Mouse (Mus musculus) neural tube, embryonic 12.5 days (tissue): ENCODE measurements around the gene Proser3. TPM values are rescaled to one million over a fixed set of nuclear protein-coding genes. Genes with fewer than 3 reads are reported as not detected.

ENCODE experiments used
- ATAC-seq: fragments of 200-750 bp; cut with Nextera tagmentation; 2 replicates; pipeline ENCODE4 v1.8.0; 2017; ENCODE audit warnings: low read depth, mild to moderate bottlenecking, moderate TSS enrichment, moderate library complexity; ENCODE audit not compliant: low FRiP score
- H3K27ac ChIP-seq: fragments of 300-500 bp; sonication (generic); 2 replicates; pipeline ENCODE4 v1.5.1; 2016
- H3K27me3 ChIP-seq: fragments of 300-500 bp; sonication (generic); replicated peaks from 2 replicates; pipeline ENCODE4 v1.6.1; 2016; ENCODE audit warnings: mild to moderate bottlenecking
- H3K36me3 ChIP-seq: fragments of 300-500 bp; sonication (generic); 2 replicates; pipeline ENCODE4 v1.6.1; 2016; ENCODE audit warnings: mild to moderate bottlenecking
- H3K4me1 ChIP-seq: fragments of 300-500 bp; sonication (generic); 2 replicates; pipeline ENCODE4 v1.6.1; 2016
- H3K4me2 ChIP-seq: fragments of 300-500 bp; sonication (generic); replicated peaks from 2 replicates; pipeline ENCODE4 v1.6.1; 2016; ENCODE audit warnings: mild to moderate bottlenecking
- H3K4me3 ChIP-seq: fragments of 300-500 bp; sonication (generic); 2 replicates; pipeline ENCODE4 v1.5.1; 2016
- H3K9ac ChIP-seq: fragments of 300-500 bp; sonication (generic); 2 replicates; pipeline ENCODE4 v1.6.1; 2016; ENCODE audit warnings: mild to moderate bottlenecking
- H3K9me3 ChIP-seq: fragments of 300-500 bp; sonication (generic); 2 replicates; pipeline ENCODE4 v1.6.1; 2016; ENCODE audit warnings: mild to moderate bottlenecking
- WGBS: fragments of 180-500 bp; shearing (Covaris S2); methylation state at CpG from one replicate; pipeline ENCODE4 v1.1.7; 2016; 5-methylcytosine and 5-hydroxymethylcytosine counted together
- polyA plus RNA-seq: library from polyadenylated mRNA; unstranded; fragments of >200 nt; fragmentation: Nextera tagmentation; extraction: Ambion mirVana; gene quantifications from 2 replicates; pipeline ENCODE4 v1.2.1, GENCODE M21; 2016

The Proser3 gene
- 9.7 and 11.0 TPM in 2 replicates for polyA plus RNA-seq

DNA sequence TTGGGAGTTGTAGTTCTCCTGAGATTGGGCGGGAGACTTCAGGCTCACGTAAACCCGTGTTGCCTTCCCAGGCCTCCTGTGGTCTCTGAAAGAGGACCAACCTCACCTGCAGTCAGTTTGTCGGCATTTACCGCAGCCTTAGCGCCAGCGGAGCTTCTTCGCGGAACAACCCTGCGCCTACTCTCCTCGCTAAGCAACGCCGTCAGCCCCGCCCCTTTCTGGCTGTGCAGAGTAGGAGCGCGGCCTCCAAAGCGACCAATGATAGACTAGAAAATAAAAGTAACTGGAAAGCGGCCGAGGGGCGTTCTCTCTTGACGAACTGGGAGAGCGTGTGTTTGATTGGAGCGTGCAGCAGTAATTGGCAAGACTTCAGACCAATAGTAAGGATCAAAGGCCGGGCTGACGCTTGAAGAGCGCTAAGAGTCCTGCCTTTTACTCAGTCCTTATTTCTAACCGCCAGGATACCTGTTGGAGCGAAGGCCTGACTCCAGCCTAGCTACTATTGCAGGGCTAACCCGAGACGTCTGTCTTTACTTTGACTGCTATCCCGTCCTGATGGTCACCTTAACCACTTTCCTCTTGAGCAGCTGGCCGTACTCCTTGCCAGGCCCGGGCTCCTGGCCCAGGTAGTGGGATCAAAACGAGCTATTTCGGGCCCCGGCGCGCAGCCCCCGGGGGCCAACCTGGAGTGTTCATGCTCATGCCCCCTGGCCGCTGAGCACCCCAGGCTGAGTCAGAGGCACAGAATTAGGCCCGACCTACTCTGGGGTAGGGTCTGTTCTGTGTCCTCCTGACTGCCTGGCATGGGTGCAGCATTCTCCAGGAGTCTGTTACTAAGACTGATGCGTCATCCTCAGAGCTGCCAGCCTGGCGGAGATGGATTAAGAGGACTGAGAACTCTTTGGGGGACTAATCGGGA lies at the start of gene Proser3, which contains the start of gene Hspb6:
Gene Proser3, minus strand, starts transcription at position 198 of the 919 bp plus-strand sequence.
Gene Hspb6, plus strand, starts transcription at position 77 of the 919 bp plus-strand sequence.
- Histone ChIP-seq H3K9ac (peak within 1 kb of the TSS; percentile 57), H3K27ac (peak within 1 kb of the TSS; percentile 62; the same call in 1 of the 2 replicates), H3K4me1 (peaks cover 15% of the 10 kb centered on the region), H3K27me3 (no peaks in the 10 kb centered on the region), H3K4me2 (peak within 1 kb of the TSS; percentile 88), H3K36me3 (peaks cover 29% of the 10 kb centered on the region), H3K9me3 (no peaks in the 10 kb centered on the region), H3K4me3 (peak within 1 kb of the TSS; percentile 62)
- ATAC-seq = peak; percentile 97
- WGBS = 2% methylated on average over 44 of the region's 44 CpGs

DNA sequence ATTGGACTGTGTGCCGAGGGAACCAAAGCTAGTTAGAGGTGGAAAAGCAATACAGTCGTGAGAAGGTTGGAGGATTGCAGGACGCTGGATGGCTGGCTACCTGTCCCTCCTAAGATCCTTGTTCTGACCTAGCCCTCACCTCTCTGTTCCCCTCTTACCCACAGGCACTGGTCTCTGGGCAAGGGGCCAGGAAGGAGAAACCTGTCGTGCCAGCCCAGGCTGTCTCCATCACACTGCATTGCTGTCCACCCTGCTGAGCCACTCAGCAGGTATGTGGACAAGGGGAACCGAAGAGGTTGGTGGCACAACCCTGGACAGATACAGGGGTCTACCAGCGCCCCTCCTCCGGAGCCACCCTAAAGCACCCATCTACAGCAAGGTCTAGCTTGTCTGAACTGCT lies 48.6 kb upstream of the Proser3 start:
- Histone ChIP-seq H3K9ac (no peak overlapping the region), H3K4me3 (no peak overlapping the region), H3K27me3 (no peaks in the 10 kb centered on the region), H3K9me3 (no peaks in the 10 kb centered on the region), H3K4me1 (peaks cover 6% of the 10 kb centered on the region; the same call in 1 of the 2 replicates), H3K36me3 (no peaks in the 10 kb centered on the region), H3K4me2 (peak overlapping the region; percentile 45; the same call in 1 of the 2 replicates), H3K27ac (no peak overlapping the region)
- 77% methylated on average over 7 of the region's 7 CpGs for WGBS
- ATAC-seq = peak; percentile 10; the same call in 1 of the 2 replicates

DNA sequence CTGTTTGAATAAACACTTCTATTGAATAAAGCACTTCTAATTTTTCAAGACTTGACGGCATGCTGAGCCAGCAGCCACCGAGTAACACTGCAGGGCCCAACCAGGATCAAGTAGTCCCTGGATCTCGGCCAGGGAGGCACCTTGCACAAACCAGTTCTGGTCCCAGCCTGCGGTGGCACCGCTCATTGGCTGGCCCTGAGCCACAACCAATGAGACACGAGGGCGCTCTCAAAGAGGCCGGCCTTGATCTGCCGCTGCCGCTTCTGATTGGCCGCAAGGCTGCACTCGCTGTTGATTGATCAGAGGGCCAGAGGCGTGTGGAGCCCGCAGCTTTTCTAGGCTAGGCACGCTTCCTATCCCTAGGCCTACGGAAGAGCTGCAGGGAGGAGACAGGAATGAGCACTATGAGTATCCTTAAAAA lies 47.8 kb upstream of the Proser3 start:
- Histone ChIP-seq H3K9ac (no peak overlapping the region), H3K27me3 (no peaks in the 10 kb centered on the region), H3K27ac (no peak overlapping the region), H3K36me3 (no peaks in the 10 kb centered on the region), H3K4me3 (0 out of 2 replicates have a peak overlapping the region, but pooled peaks have one; percentile 2), H3K9me3 (no peaks in the 10 kb centered on the region), H3K4me1 (peaks cover 6% of the 10 kb centered on the region; the same call in 1 of the 2 replicates), H3K4me2 (peak overlapping the region; percentile 45)
- ATAC-seq = peak; percentile 98
- under 1% methylated on average over 16 of the region's 16 CpGs for WGBS

DNA sequence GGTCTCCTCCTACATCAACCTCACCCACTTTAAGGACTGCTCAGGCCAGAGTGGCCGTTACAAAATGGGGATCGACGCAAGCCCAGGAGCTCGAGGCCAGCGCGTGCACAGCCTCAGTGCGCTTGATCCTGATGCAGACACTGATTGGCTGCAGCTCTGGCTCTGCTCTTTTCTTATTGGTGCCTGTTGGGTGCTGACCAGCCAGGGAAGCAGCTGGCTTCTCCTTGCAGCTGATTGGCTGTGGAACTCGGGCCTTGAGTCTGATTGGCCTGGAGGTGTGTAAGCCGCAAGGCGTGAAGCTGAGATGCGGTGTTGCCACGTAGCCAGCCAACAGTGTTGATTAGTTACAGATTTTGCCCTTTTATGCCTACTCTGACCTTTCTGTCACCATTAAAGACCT lies 46.7 kb upstream of the Proser3 start, which contains the start of gene Zbtb32:
Gene Zbtb32, minus strand, starts transcription at position 124 of the 400 bp plus-strand sequence.
- peak within 1 kb of the TSS; percentile 45 for H3K4me2 ChIP-seq
- peaks cover 6% of the 10 kb centered on the region; the same call in 1 of the 2 replicates for H3K4me1 ChIP-seq
- H3K9me3 ChIP-seq = no peaks in the 10 kb centered on the region
- 0 out of 2 replicates have a peak within 1 kb of the TSS, but pooled peaks have one; percentile 2 for H3K4me3 ChIP-seq
- no peaks in the 10 kb centered on the region for H3K27me3 ChIP-seq
- no peak for ATAC-seq
- H3K27ac ChIP-seq = no peak within 1 kb of the TSS
- no peak within 1 kb of the TSS for H3K9ac ChIP-seq
- 96% methylated on average over 12 of the region's 12 CpGs for WGBS
- no peaks in the 10 kb centered on the region for H3K36me3 ChIP-seq

DNA sequence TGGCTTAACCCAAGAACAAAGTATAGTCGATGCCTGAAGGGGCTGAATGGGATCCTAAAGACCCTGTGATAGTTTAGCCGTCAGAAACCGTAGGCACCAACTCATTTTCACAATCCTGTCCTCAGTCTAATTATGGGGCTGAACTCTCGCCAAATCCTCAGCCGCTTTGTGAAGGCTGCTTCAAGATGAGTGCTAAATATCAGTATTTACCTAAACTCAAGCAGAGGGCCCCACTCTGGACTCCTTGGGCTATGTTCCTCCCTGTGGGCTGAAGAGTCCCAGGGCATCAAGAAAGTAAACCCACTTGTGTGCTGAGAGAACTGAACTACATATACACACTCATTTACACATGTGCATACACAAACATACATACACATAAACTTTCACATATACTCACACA lies 44.7 kb upstream of the Proser3 start:
- ATAC-seq = no peak
- H3K9ac ChIP-seq = no peak overlapping the region
- H3K27ac ChIP-seq = no peak overlapping the region
- 82% methylated on average over 5 of the region's 5 CpGs for WGBS
- no peaks in the 10 kb centered on the region for H3K9me3 ChIP-seq
- H3K4me3 ChIP-seq = no peak overlapping the region
- no peak overlapping the region for H3K4me2 ChIP-seq
- peaks cover 6% of the 10 kb centered on the region; the same call in 1 of the 2 replicates for H3K4me1 ChIP-seq
- no peaks in the 10 kb centered on the region for H3K27me3 ChIP-seq
- no peaks in the 10 kb centered on the region for H3K36me3 ChIP-seq

DNA sequence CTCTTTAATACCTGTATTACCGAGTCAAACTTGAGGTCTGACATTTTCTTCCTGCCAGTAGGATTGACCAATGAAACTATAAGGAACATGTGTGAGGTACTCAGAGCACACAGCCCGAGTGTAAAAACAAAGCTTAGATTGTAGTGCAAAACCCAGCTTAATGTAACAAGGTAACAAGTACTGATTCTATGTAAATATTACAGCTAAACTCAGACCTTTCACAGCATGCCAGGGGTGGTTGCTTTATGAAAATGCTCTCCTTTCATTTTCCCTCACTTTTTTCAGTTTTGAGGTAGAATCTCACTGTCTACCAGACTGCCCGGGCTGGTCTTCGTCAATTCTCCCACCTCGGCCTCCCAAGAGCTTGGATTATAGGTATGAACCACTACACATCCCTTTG lies 44.0 kb upstream of the Proser3 start:
- Histone ChIP-seq H3K4me1 (peaks cover 6% of the 10 kb centered on the region; the same call in 1 of the 2 replicates), H3K4me3 (no peak overlapping the region), H3K9me3 (no peaks in the 10 kb centered on the region), H3K27me3 (no peaks in the 10 kb centered on the region), H3K36me3 (no peaks in the 10 kb centered on the region), H3K27ac (no peak overlapping the region), H3K4me2 (no peak overlapping the region), H3K9ac (no peak overlapping the region)
- no peak for ATAC-seq
- WGBS = 79% methylated on average over 5 of the region's 5 CpGs

DNA sequence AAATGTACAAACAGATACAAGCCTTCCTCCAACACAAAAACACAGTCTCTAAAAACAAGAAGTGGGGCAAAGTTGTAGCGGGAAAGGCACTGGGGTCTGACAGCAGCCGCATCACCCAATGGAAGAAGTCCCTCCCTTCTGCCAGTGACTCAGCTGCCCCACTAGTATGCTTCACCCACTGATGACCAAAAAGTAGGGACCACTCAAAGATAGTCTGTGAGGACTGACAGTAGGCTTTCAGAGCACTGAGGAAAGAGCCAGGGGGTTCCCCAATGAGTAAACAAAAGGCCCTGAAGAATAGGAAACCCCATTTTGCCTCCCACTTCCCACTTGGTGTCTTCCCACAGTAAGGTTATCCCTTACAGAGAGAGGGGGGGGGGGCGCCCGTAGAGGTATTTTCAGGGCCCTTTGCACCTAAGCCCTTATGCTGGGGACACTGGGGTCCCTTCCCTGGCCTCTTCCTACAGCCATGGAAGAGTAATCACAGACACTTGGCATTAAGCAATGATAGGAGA lies 42.5 kb upstream of the Proser3 start:
- 68% methylated on average over 4 of the region's 4 CpGs for WGBS
- H3K27me3 ChIP-seq = no peaks in the 10 kb centered on the region
- H3K4me2 ChIP-seq = no peak overlapping the region

DNA sequence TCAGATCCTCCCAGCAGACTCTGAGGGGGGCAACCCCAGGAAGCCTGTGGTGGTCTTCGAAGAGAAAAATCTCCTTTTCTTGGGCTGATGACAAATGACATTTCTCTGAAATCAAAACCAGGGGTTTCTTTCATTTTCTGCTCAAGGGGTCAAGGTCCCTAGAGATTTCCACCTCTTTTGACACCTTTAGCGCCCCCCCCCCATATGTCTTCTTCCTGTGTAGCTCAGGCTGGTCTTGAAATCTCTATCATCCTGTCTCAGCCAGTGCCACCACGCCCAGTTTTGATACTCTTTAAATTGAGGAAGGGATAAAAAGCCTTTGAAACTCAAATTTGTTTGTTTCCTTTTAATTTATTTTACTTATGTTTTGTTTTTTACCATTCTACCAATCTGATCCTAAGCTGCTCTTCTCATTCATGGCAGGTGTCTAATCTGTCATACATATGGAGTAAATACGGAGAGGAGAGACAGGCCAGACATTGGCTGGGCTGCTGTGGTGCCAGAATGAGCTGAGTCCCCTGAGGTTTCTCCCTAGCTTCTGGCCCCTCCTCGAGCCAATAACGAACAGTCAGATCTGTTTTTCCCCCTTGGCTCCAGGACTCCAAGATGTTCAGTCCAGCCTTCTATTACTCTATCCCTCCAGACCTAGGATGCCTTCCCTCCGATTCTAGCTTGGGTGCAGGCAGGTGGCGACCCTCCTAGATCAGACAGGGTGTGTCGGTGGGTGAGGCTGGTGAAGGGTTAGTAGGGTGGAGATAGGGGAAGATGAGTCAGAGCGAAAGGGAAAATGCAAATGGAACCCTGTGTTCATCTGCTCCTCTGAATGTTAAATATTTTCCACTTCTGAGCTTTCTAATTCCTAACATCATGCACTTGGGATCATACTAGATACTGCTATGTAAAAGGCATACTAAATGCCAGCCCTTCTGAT lies 41.7 kb upstream of the Proser3 start:
- no peak overlapping the region for H3K4me2 ChIP-seq
- no peak overlapping the region for H3K27ac ChIP-seq
- 0 out of 2 replicates have a peak overlapping the region, but pooled peaks have one; percentile 33 for H3K9ac ChIP-seq
- WGBS = 80% methylated on average over 10 of the region's 10 CpGs
- no peak overlapping the region for H3K4me3 ChIP-seq
- peaks cover 6% of the 10 kb centered on the region for H3K4me1 ChIP-seq
- H3K36me3 ChIP-seq = no peaks in the 10 kb centered on the region
- H3K9me3 ChIP-seq = no peaks in the 10 kb centered on the region
- no peaks in the 10 kb centered on the region for H3K27me3 ChIP-seq
- ATAC-seq = no peak

More for the DNA sequence above, 42.5 kb upstream of the Proser3 start:
- ATAC-seq = no peak
- peaks cover 6% of the 10 kb centered on the region for H3K4me1 ChIP-seq
- H3K27ac ChIP-seq = no peak overlapping the region
- no peak overlapping the region for H3K9ac ChIP-seq
- H3K36me3 ChIP-seq = no peaks in the 10 kb centered on the region
- no peak overlapping the region for H3K4me3 ChIP-seq
- no peaks in the 10 kb centered on the region for H3K9me3 ChIP-seq

DNA sequence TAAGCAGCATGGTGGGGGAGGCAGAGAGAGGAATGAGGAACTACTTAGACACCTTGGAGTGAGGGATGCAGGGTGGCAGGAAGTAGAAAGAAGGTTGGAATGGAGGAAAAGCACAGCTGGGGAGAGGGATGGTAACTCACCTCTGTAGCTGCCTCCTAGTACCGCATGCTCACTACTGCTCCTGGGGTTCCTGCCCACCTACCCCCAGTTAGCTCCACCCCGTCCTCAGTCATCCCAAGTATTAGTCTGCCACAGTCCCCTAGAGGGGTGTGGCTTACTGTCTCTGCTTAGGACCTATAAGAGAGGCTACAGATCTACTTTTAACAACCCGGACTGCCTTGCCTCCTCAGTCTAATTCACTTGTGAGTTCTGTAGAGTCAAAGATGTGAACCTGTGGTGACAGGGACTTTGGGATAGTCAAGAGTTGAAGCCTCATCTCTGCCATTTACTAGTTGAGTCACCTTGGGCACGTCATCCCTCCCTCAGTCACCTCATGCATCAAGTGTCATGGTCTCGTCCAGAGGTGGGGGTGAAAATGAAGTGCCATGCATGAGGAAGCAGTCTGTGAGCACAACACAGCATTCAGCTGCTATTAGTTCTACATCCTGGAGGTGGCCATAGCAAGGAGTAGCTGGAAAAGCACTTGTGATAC lies 40.8 kb upstream of the Proser3 start:
- Histone ChIP-seq H3K27ac (no peak overlapping the region), H3K36me3 (no peaks in the 10 kb centered on the region), H3K9me3 (no peaks in the 10 kb centered on the region), H3K27me3 (no peaks in the 10 kb centered on the region), H3K4me1 (peaks cover 6% of the 10 kb centered on the region), H3K4me3 (no peak overlapping the region), H3K4me2 (no peak overlapping the region), H3K9ac (no peak overlapping the region)
- 53% methylated on average over 5 of the region's 5 CpGs for WGBS
- no peak for ATAC-seq

DNA sequence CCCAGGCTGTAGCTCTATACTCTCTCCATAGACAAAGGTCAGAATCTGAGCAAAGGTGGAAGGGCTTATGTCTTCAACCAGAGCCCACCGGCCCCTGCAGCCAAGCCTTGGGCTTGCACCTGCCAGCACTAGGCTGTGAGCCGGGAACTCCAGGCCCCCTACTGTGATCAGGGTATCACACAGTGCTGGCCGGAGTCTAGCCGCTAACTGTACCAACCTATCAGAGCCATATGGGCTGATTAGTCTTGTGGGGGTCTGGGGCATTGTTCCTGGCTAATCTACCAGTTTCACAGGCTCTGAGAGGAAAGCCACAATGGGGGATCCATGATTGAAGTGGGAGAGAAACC lies 39.5 kb upstream of the Proser3 start:
- no peak for ATAC-seq
- H3K27me3 ChIP-seq = no peaks in the 10 kb centered on the region
- no peak overlapping the region for H3K4me2 ChIP-seq
- peaks cover 2% of the 10 kb centered on the region; the same call in 1 of the 2 replicates for H3K36me3 ChIP-seq
- H3K4me3 ChIP-seq = no peak overlapping the region
- H3K27ac ChIP-seq = no peak overlapping the region
- peaks cover 17% of the 10 kb centered on the region for H3K4me1 ChIP-seq
- WGBS = 42% methylated on average over 4 of the region's 4 CpGs
- no peaks in the 10 kb centered on the region for H3K9me3 ChIP-seq
- 0 out of 2 replicates have a peak overlapping the region, but pooled peaks have one; percentile 36 for H3K9ac ChIP-seq

DNA sequence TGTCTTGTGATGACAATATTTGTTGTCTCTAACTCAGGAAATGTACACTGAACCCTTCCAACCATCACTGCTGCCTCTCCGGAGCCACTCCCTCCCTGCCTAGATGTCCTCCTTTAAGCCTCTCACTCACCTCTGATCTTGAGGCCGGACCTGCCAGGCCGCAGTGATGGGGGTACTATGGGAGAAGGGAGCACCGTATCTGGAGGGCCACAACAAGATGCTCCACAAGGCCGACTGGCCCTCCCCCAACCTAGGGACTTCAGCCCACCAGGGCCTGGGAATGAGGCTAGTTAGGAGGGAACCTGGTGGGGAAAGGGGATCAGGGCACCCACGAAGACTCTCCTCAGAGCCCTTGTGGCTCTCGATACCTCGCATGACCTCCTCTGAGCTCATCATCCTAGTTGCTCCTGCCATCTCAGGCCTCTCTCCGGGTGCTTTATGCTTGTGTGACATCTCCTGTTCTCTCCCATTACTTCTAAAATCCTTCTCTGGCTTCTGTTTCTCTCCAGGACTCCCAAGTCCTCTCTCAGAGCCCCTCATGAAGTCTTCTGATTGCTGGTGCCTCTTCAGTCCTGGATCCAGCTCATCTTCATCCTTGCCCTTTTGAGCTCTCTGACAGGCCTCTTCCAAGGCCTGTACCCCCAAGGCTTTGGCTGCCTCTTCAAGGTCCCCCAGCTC lies 39.0 kb upstream of the Proser3 start:
- no peak overlapping the region for H3K4me3 ChIP-seq
- WGBS = 85% methylated on average over 9 of the region's 9 CpGs
- H3K4me2 ChIP-seq = no peak overlapping the region
- no peak overlapping the region for H3K27ac ChIP-seq
- 0 out of 2 replicates have a peak overlapping the region, but pooled peaks have one; percentile 36 for H3K9ac ChIP-seq
- H3K4me1 ChIP-seq = peaks cover 19% of the 10 kb centered on the region
- H3K9me3 ChIP-seq = no peaks in the 10 kb centered on the region
- no peaks in the 10 kb centered on the region for H3K27me3 ChIP-seq
- H3K36me3 ChIP-seq = peaks cover 7% of the 10 kb centered on the region
- no peak for ATAC-seq
